Mouse (Mus musculus) retina, postnatal 7 days (tissue): Measurements from ENCODE around the gene Svs1.

Source experiments
- DNase-seq: peaks from one replicate; pipeline ENCODE4 v3.0.0-alpha.2; 2012; ENCODE audit warnings: low read depth, low spot score

Gene Svs1

GRCm38 (mm10) chr6:49009665-49010064 lies 23.0 kb downstream of the Svs1 start:
- no peak for DNase-seq

DNA sequence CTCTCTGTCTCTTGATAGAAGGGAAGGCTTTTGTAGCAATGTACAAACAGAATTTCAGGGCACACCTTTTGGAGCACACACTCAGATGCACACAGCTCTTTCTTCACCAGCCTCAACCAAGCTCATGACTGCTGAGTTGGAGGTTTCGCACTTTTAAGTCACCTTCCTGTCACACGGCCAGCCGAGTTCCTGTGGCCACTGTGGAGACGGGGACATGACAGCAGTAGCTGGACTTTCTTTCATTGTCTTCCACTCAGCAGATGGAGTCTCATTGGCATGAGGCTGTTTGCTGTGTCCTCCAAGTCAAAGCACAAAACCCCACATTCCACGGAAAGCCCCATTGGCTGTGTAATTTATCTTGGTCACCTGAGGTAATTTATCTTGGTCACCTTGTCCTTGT lies 24.5 kb downstream of the Svs1 start:
- no peak for DNase-seq

DNA sequence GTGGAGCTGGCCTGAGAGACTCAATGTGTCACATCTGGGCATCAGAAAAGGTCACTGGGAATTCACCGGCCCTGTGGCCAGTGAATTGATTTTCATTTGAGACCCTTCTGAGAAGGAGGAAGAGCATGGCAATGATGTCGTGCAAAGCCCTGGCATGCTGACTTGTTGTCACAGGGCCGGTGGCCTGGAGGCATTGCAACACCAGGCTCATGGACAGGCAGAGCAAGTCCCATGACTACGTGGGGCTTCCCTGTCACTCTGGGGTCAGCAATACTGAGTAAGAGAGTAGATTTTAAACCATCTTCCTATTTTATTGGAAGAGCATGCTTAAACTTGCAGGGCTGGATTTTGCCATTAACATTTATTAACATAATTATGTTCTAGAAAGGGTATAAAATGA lies 26.4 kb downstream of the Svs1 start:
- no peak for DNase-seq

DNA sequence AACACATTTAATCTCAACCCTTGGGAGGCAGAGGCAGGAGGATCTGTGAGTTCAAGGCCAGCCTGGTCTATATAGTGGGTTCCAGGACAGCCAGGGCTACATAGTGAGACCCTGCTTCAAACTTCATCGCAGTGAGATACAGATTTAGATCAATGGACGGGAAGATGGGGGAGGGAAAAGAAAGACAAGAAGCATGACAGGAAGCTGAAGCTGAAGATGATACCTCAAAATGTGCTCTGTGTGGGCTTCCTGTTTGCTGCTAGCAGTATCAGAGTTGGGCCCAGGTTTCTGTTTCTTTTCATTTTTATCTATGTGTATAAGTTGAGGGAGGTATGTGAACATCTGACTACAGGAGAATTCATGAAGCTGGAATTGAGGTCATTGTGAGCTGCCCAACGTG lies 26.8 kb downstream of the Svs1 start:
- DNase-seq = no peak

DNA sequence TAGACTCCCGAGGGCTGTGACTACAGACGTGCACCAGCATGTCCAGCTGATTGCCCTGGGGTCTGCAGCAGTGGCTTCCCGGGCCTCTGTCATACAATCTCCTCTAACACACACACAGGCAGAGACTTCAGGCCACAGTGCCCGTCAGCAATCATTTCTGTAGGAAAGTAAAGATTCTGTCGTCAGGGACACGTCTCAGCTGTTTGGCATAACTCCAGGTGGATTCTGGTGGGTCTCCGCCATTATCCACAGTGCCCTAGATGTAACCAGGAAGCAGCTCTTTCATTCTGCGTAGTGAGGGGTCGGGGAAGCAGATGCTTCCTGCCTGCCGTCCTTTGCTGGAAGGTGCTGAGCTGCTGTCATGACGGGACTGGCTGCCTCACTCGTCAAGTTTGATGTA lies 30.5 kb downstream of the Svs1 start:
- DNase-seq = no peak

- no peak for DNase-seq
Observed at GRCm38 (mm10) chr6:49019341-49019740, 32.7 kb downstream of the Svs1 start.

- no peak for DNase-seq
Observed at GRCm38 (mm10) chr6:49021141-49022012, 34.7 kb downstream of the Svs1 start.

DNA sequence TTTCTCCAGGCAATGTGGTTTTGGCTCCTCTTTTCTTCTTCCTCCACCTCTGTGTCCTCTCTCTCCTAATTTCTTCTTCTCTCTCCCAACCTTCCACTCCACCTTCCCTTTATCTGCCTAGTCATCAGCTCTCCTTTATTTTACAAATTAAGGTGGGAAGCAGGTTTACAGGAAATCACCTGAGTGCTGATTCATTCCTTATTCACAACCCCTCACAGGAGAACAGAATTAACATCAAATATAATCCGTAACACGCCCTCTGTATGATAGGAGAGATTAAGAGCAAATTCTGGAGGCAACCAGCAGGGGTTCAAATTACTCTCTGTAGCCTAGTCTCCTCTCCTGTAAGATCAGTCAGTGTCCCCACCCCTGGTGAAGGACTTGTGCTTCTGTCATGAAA lies 35.7 kb downstream of the Svs1 start:
- DNase-seq = no peak

DNA sequence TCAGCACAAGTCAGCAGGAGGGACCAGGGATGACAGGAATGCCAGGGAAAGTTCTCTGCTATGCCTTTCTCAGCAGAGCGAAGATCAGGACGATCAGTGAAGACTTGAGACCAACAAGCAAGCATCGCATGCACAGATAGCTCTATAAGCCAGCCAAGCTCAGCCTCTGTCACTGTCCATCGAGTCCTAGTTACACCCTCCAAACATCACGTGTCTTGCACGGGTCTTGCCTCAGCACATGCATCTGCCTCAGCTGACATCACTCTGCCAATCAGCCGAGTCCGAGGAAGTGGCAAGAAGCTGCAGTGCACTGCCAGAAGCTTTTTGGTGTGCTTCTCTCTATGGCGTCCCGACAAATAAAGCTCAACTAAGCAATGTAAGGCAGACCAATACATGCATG lies 36.7 kb downstream of the Svs1 start:
- no peak for DNase-seq

DNA sequence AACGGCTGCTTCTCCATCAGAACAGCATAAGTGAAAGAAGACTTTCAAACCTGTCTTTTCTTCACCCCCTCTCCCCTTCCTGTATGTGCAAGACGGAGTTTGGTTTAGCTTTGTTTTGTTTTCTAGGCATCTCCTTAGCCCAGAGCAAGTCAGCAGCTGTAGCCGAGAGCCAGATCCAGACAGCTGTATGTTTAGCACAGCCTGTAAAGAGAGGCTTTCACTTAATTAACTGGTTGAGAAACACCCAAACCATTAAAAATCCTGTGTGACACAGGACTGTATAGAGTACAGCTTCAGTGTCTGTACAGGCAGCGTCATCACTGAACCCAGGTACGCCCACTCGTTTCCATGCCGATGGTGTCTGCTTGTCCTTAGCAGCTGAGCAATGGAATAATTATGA lies 38.6 kb downstream of the Svs1 start:
- no peak for DNase-seq

GRCm38 (mm10) chr6:49026496-49026895 lies 39.8 kb downstream of the Svs1 start:
- DNase-seq = no peak

GRCm38 (mm10) chr6:49028019-49028418 lies 41.4 kb downstream of the Svs1 start:
- DNase-seq = no peak

DNA sequence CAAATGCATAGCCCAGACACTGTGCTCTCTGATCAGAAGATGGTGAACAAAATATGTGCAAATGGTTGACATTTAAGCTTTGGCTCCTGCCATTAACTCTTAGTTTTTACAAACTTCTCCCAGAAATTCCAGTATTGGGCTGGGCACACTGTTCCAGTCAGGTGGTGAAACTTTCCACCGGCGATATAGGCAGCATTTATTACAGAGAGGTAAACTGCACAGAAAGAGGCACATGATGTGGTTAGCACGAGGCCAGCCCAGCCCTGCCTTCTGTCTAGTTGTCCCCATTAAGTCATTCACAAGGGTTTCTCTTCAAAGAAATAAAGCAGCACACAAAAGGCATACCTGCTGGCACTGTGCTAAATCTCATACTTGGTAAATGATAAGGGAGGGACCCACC lies 42.0 kb downstream of the Svs1 start:
- DNase-seq = no peak

GRCm38 (mm10) chr6:49031230-49031629 lies 44.6 kb downstream of the Svs1 start:
- no peak for DNase-seq

DNA sequence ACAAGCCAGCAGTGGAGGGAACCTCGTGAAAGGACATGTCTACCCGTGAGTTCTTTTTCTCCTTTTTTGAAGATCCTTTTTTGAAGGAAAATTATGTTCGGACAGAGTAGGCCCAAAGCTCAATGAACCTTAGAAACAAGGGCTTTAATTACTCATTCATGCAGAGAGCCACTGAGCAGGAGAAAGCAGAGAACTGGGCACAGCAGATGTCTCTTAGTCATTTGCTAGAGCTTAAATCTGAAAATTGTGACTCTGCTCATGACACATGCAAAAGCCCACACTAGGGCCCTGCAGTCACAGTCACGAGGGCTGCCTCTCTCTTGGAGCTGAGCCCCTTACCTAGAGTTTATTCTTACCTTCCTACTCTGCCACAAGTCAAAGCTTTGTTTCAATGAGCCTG lies 46.1 kb downstream of the Svs1 start:
- DNase-seq = no peak

GRCm38 (mm10) chr6:49036275-49037267 lies 49.9 kb downstream of the Svs1 start, which contains the start of gene Gpnmb:
Gene Gpnmb, plus strand, starts transcription at chr6:49036546.
- DNase-seq = no peak

GRCm38 (mm10) chr6:49037268-49037662 lies 50.6 kb downstream of the Svs1 start:
- no peak for DNase-seq

- DNase-seq = peak; percentile 21
Observed at GRCm38 (mm10) chr6:49039470-49040180, 53.0 kb downstream of the Svs1 start.
